Mouse (Mus musculus) ES-Bruce4 (cell line): ENCODE results near the gene Mmp14. TPM values are rescaled to one million over a fixed set of nuclear protein-coding genes. Genes with fewer than 3 reads are reported as not detected.

Source experiments
- H3K27ac ChIP-seq: 2 replicates; pipeline ENCODE4 v1.5.1; 2012; ENCODE audit warnings: low read length, inconsistent platforms; ENCODE audit not compliant: insufficient read depth
- H3K27me3 ChIP-seq: 2 replicates; pipeline ENCODE4 v1.6.1; 2012; ENCODE audit warnings: mild to moderate bottlenecking, low read length, inconsistent platforms; ENCODE audit not compliant: control insufficient read depth, poor library complexity, insufficient read depth, severe bottlenecking
- H3K36me3 ChIP-seq: 2 replicates; pipeline ENCODE4 v1.6.1; 2012; ENCODE audit warnings: inconsistent platforms, mild to moderate bottlenecking, low read length, moderate library complexity; ENCODE audit not compliant: control insufficient read depth, poor library complexity, insufficient read depth, severe bottlenecking
- H3K4me1 ChIP-seq: one replicate; pipeline ENCODE4 v1.8.1; 2011; ENCODE audit warnings: low read length; ENCODE audit not compliant: control insufficient read depth, insufficient read depth
- H3K4me3 ChIP-seq: 2 replicates; pipeline ENCODE4 v1.5.1; 2011; ENCODE audit warnings: low read depth, mild to moderate bottlenecking, low read length
- H3K9ac ChIP-seq: 2 replicates; pipeline ENCODE4 v1.6.1; 2012; ENCODE audit warnings: low read depth, mild to moderate bottlenecking, inconsistent platforms; ENCODE audit not compliant: poor library complexity, severe bottlenecking
- H3K9me3 ChIP-seq: replicated peaks from 2 replicates; pipeline ENCODE4 v1.6.1; 2012; ENCODE audit warnings: mild to moderate bottlenecking, low read length, inconsistent platforms; ENCODE audit not compliant: control insufficient read depth, poor library complexity, insufficient read depth, severe bottlenecking
- CTCF ChIP-seq: IDR thresholded peaks from one replicate; pipeline ENCODE4 v1.8.1; 2011; ENCODE audit warnings: low read depth, low read length
- EP300 ChIP-seq: IDR thresholded peaks from 2 replicates; pipeline ENCODE4 v1.6.1; 2011; ENCODE audit warnings: low read depth, low read length; ENCODE audit not compliant: insufficient read depth
- POLR2A ChIP-seq: IDR thresholded peaks from one replicate; pipeline ENCODE4 v1.8.1; 2011; ENCODE audit warnings: low read length; ENCODE audit not compliant: insufficient read depth
- polyA plus RNA-seq: library from polyadenylated mRNA; stranded (reverse); fragments of >200 nt; gene quantifications from 2 replicates; pipeline ENCODE4 v1.2.4, GENCODE M21; 2011; ENCODE audit warnings: low read depth; ENCODE audit not compliant: missing spikeins, insufficient read depth, insufficient read length

Gene Mmp14
- polyA plus RNA-seq, 1 experiment = 50.4 TPM

- H3K4me3 ChIP-seq = peak overlapping the region; percentile 99
- H3K9ac ChIP-seq = peak overlapping the region; percentile 86
- TF ChIP-seq EP300 (no peak), POLR2A (no peak), CTCF (no peak)
- H3K9me3 ChIP-seq = no peaks in the 10 kb centered on the region
- peaks cover 9% of the 10 kb centered on the region for H3K36me3 ChIP-seq
- H3K4me1 ChIP-seq = no peaks in the 10 kb centered on the region
- peak overlapping the region; percentile 80 for H3K27ac ChIP-seq
- no peaks in the 10 kb centered on the region for H3K27me3 ChIP-seq
Measured at GRCm38 (mm10) chr14:54426003-54426688, 5.3 kb upstream of the Mmp14 start.

- TF ChIP-seq EP300 (no peak), CTCF (no peak), POLR2A (peak; percentile 65)
- Histone ChIP-seq H3K27ac (peak within 1 kb of the TSS; percentile 80), H3K9me3 (no peaks in the 10 kb centered on the region), H3K27me3 (no peaks in the 10 kb centered on the region), H3K9ac (peak within 1 kb of the TSS; percentile 86), H3K4me3 (peak within 1 kb of the TSS; percentile 99), H3K4me1 (no peaks in the 10 kb centered on the region), H3K36me3 (peaks cover 9% of the 10 kb centered on the region)
Measured at GRCm38 (mm10) chr14:54426689-54427398, 4.6 kb upstream of the Mmp14 start, which contains the start of gene Mrpl52. TSS of gene Mrpl52 (plus strand) at chr14:54426909.

- Histone ChIP-seq H3K9ac (peak overlapping the region; percentile 86; the same call in 1 of the 2 replicates), H3K4me1 (no peaks in the 10 kb centered on the region), H3K4me3 (no peak overlapping the region), H3K9me3 (no peaks in the 10 kb centered on the region), H3K27me3 (no peaks in the 10 kb centered on the region), H3K27ac (no peak overlapping the region), H3K36me3 (peaks cover 9% of the 10 kb centered on the region)
- TF ChIP-seq EP300 = no peak
- no peak for TF ChIP-seq POLR2A
- TF ChIP-seq CTCF = no peak
Measured at GRCm38 (mm10) chr14:54427696-54428095, 3.7 kb upstream of the Mmp14 start.

DNA sequence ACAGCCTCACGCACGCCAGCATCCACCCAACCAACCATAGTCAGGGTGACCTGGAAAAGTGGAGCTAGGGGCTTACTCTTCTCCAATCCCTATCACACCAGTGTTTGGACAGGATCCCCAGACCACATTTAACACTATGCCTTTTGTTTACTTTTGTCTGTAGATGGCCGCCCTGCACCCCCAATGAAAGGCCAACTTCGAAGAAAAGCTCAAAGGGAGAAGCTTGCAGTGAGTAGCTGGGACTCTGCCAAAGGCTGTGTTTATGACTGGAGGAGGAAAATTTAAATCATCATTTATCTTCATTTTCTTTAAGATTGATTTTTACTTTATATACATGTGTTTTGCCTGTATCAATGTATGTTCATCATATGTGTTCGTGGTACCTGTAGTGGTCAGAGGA, 3.0 kb upstream of the Mmp14 start:
- TF ChIP-seq EP300 (no peak), POLR2A (no peak)
- Histone ChIP-seq H3K9ac (no peak overlapping the region), H3K4me3 (no peak overlapping the region), H3K27ac (no peak overlapping the region), H3K9me3 (no peaks in the 10 kb centered on the region), H3K36me3 (peaks cover 9% of the 10 kb centered on the region), H3K27me3 (no peaks in the 10 kb centered on the region), H3K4me1 (no peaks in the 10 kb centered on the region)

DNA sequence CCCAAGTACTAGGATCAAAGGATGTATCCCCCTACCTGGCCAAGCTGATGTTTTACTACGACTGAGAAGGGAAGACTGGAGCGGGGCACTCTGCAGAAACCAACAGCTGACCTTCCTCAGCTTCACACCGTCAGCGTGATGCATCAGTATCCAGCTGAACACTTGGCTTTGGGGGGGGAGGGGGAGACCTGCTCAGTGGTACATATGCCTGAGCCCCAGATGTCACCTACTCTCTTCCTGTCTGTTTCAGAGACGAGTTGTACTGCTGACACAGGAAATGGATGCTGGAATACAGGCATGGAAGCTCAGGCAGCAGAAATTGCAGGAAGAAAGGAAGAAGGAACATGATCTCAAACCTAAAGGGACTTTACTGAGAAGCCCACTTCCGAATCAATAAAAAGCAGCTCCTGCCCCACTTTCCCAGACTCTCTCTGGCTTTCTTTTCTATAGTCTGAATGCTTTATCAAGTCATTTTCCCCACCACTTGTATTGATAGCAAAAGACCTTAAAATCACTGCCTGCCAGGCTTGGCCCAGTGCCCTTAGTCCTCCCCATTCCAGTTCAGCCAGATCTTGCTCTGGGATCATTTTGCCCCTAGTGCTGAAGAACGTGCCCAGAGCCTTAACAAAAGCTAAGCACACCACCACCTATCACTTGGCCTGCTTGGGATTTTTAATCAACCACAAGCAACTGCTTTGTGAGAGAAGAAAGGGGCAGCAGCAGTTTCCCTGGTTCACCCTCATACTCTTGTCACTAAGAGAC, 1.9 kb upstream of the Mmp14 start:
- H3K36me3 ChIP-seq = peaks cover 9% of the 10 kb centered on the region
- H3K27me3 ChIP-seq = no peaks in the 10 kb centered on the region
- H3K4me3 ChIP-seq = no peak overlapping the region
- peaks cover 2% of the 10 kb centered on the region for H3K4me1 ChIP-seq
- H3K27ac ChIP-seq = no peak overlapping the region
- TF ChIP-seq CTCF (no peak), POLR2A (no peak), EP300 (no peak)
- no peaks in the 10 kb centered on the region for H3K9me3 ChIP-seq
- H3K9ac ChIP-seq = no peak overlapping the region
